Mouse (Mus musculus) kidney, embryonic 14.5 days (tissue): Measurements from ENCODE around the gene Rgs1. TPM values are rescaled to one million over a fixed set of nuclear protein-coding genes. Genes with fewer than 3 reads are reported as not detected.

Source experiments
- ATAC-seq: fragments of 200-750 bp; cut with Nextera tagmentation; 2 replicates; pipeline ENCODE4 v1.8.0; 2017; ENCODE audit warnings: moderate number of reproducible peaks, mild to moderate bottlenecking, moderate TSS enrichment, moderate library complexity; ENCODE audit not compliant: low FRiP score, low TSS enrichment
- H3K27ac ChIP-seq: fragments of 300-500 bp; sonication (generic); 2 replicates; pipeline ENCODE4 v1.5.1; 2014; ENCODE audit warnings: low read depth, mild to moderate bottlenecking, low read length, moderate library complexity, mixed read lengths
- H3K27me3 ChIP-seq: fragments of 300-500 bp; sonication (generic); 2 replicates; pipeline ENCODE4 v1.6.1; 2014; ENCODE audit warnings: mild to moderate bottlenecking, low read length; ENCODE audit not compliant: control insufficient read depth, insufficient read depth
- H3K36me3 ChIP-seq: fragments of 300-500 bp; sonication (generic); 2 replicates; pipeline ENCODE4 v1.6.1; 2014; ENCODE audit warnings: low read length, mixed read lengths; ENCODE audit not compliant: control insufficient read depth, insufficient read depth
- H3K4me1 ChIP-seq: fragments of 300-500 bp; sonication (generic); 2 replicates; pipeline ENCODE4 v1.6.1; 2014; ENCODE audit warnings: low read length, mixed read lengths; ENCODE audit not compliant: control insufficient read depth, insufficient read depth
- H3K4me2 ChIP-seq: fragments of 300-500 bp; sonication (generic); replicated peaks from 2 replicates; pipeline ENCODE4 v1.6.1; 2014; ENCODE audit warnings: low read depth, mild to moderate bottlenecking, low read length
- H3K4me3 ChIP-seq: fragments of 300-500 bp; sonication (generic); 2 replicates; pipeline ENCODE4 v1.5.1; 2014; ENCODE audit warnings: mild to moderate bottlenecking, low read length
- H3K9ac ChIP-seq: fragments of 300-500 bp; sonication (generic); 2 replicates; pipeline ENCODE4 v1.6.1; 2014; ENCODE audit warnings: low read depth, mild to moderate bottlenecking, low read length, moderate library complexity
- H3K9me3 ChIP-seq: fragments of 300-500 bp; sonication (generic); 2 replicates; pipeline ENCODE4 v1.6.1; 2016; ENCODE audit warnings: low read length; ENCODE audit not compliant: control insufficient read depth
- WGBS: fragments of 180-500 bp; shearing (Covaris S2); extraction: QIAGEN DNeasy Blood & Tissue Kit; methylation state at CpG from one replicate; pipeline ENCODE4 v1.1.7; 2014; 5-methylcytosine and 5-hydroxymethylcytosine counted together
- polyA plus RNA-seq: library from polyadenylated mRNA; unstranded; fragments of >200 nt; fragmentation: Nextera tagmentation; extraction: Ambion mirVana; gene quantifications from 2 replicates; pipeline ENCODE4 v1.2.1, GENCODE M21; 2014

Rgs1 gene
- polyA plus RNA-seq, 1 experiment from 2014 or later, result not detected

- H3K9me3 ChIP-seq, result no peaks in the 10 kb centered on the region
- H3K9ac ChIP-seq, result no peak overlapping the region
- ATAC-seq, result no peak
- no peak overlapping the region for H3K4me2 ChIP-seq
- H3K4me3 ChIP-seq, result no peak overlapping the region
- H3K4me1 ChIP-seq, result no peaks in the 10 kb centered on the region
- H3K36me3 ChIP-seq, result no peaks in the 10 kb centered on the region
- no peak overlapping the region for H3K27ac ChIP-seq
- WGBS, result 84% methylated on average over 2 of the region's 2 CpGs
- no peaks in the 10 kb centered on the region for H3K27me3 ChIP-seq
Observed at GRCm38 (mm10) chr1:144204766-144205165, 44.3 kb downstream of the Rgs1 start.

- 93% methylated on average over 4 of the region's 4 CpGs for WGBS
- Histone ChIP-seq H3K9ac (no peak overlapping the region), H3K4me2 (no peak overlapping the region), H3K4me1 (no peaks in the 10 kb centered on the region), H3K4me3 (no peak overlapping the region), H3K36me3 (no peaks in the 10 kb centered on the region), H3K9me3 (no peaks in the 10 kb centered on the region), H3K27ac (no peak overlapping the region), H3K27me3 (no peaks in the 10 kb centered on the region)
- no peak for ATAC-seq
Observed at GRCm38 (mm10) chr1:144202939-144203338, 46.1 kb downstream of the Rgs1 start.

- H3K4me2 ChIP-seq, result no peak overlapping the region
- H3K4me1 ChIP-seq, result no peaks in the 10 kb centered on the region
- no peak overlapping the region for H3K4me3 ChIP-seq
- H3K9ac ChIP-seq, result no peak overlapping the region
- H3K27ac ChIP-seq, result no peak overlapping the region
- ATAC-seq, result no peak
- H3K36me3 ChIP-seq, result no peaks in the 10 kb centered on the region
- 79% methylated on average over 2 of the region's 2 CpGs for WGBS
- no peaks in the 10 kb centered on the region for H3K27me3 ChIP-seq
- H3K9me3 ChIP-seq, result no peaks in the 10 kb centered on the region
Observed at GRCm38 (mm10) chr1:144200496-144200895, 48.5 kb downstream of the Rgs1 start.

GRCm38 (mm10) chr1:144199538-144199937 lies 49.5 kb downstream of the Rgs1 start:
- WGBS, result 71% methylated on average over 1 of the region's 1 CpGs
- Histone ChIP-seq H3K9ac (no peak overlapping the region), H3K36me3 (no peaks in the 10 kb centered on the region), H3K27me3 (no peaks in the 10 kb centered on the region), H3K4me1 (no peaks in the 10 kb centered on the region), H3K4me2 (no peak overlapping the region), H3K27ac (no peak overlapping the region), H3K9me3 (no peaks in the 10 kb centered on the region), H3K4me3 (no peak overlapping the region)
- no peak for ATAC-seq

- Histone ChIP-seq H3K36me3 (no peaks in the 10 kb centered on the region), H3K4me2 (no peak overlapping the region), H3K4me1 (no peaks in the 10 kb centered on the region), H3K9me3 (no peaks in the 10 kb centered on the region), H3K4me3 (no peak overlapping the region), H3K27ac (no peak overlapping the region), H3K9ac (no peak overlapping the region), H3K27me3 (no peaks in the 10 kb centered on the region)
- 27% methylated on average over 3 of the region's 3 CpGs for WGBS
- no peak for ATAC-seq
Observed at GRCm38 (mm10) chr1:144197684-144198083, 51.4 kb downstream of the Rgs1 start.

Other genes starting within 250 kb of the Rgs1 start
- gene Rgs2, start 245.1 kb downstream of the Rgs1 start, polyA plus RNA-seq, result 26.3 and 31.5 TPM in 2 replicates
- not detected in 2 replicates for gene Rgs13, start 71.9 kb downstream of the Rgs1 start, polyA plus RNA-seq